Mouse (Mus musculus) lung, embryonic 14.5 days (tissue): ENCODE data around the gene Ndufv3. TPM values are rescaled to one million over a fixed set of nuclear protein-coding genes. Genes with fewer than 3 reads are reported as not detected.

Source experiments
- ATAC-seq: fragments of 200-750 bp; cut with Nextera tagmentation; 2 replicates; pipeline ENCODE4 v1.8.0; 2017; ENCODE audit warnings: mild to moderate bottlenecking, moderate TSS enrichment, moderate library complexity; ENCODE audit not compliant: insufficient read depth
- DNase-seq: peaks from one replicate; pipeline ENCODE4 v3.0.0-alpha.2; 2015
- H3K27ac ChIP-seq: fragments of 300-500 bp; sonication (generic); 2 replicates; pipeline ENCODE4 v1.5.1; 2014; ENCODE audit warnings: low read depth, mild to moderate bottlenecking, moderate library complexity
- H3K27me3 ChIP-seq: fragments of 300-500 bp; sonication (generic); 2 replicates; pipeline ENCODE4 v1.6.1; 2014; ENCODE audit warnings: low read length, control low read depth; ENCODE audit not compliant: insufficient read depth
- H3K36me3 ChIP-seq: fragments of 300-500 bp; sonication (generic); 2 replicates; pipeline ENCODE4 v1.6.1; 2014; ENCODE audit warnings: control low read depth; ENCODE audit not compliant: insufficient read depth
- H3K4me1 ChIP-seq: fragments of 300-500 bp; sonication (generic); 2 replicates; pipeline ENCODE4 v1.6.1; 2014; ENCODE audit warnings: antibody characterized with exemption, control low read depth; ENCODE audit not compliant: insufficient read depth
- H3K4me2 ChIP-seq: fragments of 300-500 bp; sonication (generic); 2 replicates; pipeline ENCODE4 v1.6.1; 2014; ENCODE audit warnings: mild to moderate bottlenecking
- H3K4me3 ChIP-seq: fragments of 300-500 bp; sonication (generic); 2 replicates; pipeline ENCODE4 v1.5.1; 2014; ENCODE audit warnings: low read depth, low read length
- H3K9ac ChIP-seq: fragments of 300-500 bp; sonication (generic); 2 replicates; pipeline ENCODE4 v1.6.1; 2014
- H3K9me3 ChIP-seq: fragments of 300-500 bp; sonication (generic); 2 replicates; pipeline ENCODE4 v1.6.1; 2016; ENCODE audit warnings: low read depth, low read length, control low read depth
- CTCF ChIP-seq: IDR thresholded peaks from 2 replicates; pipeline ENCODE4 v1.5.1; 2016; ENCODE audit warnings: antibody characterized with exemption, low read depth
- WGBS: fragments of 180-500 bp; shearing (Covaris S2); extraction: QIAGEN DNeasy Blood & Tissue Kit; methylation state at CpG from one replicate; pipeline ENCODE4 v1.1.7; 2014; 5-methylcytosine and 5-hydroxymethylcytosine counted together
- polyA plus RNA-seq: library from polyadenylated mRNA; unstranded; fragments of >200 nt; fragmentation: Nextera tagmentation; extraction: Ambion mirVana; gene quantifications from 2 replicates; pipeline ENCODE4 v1.2.1, GENCODE M21; 2014

Gene Ndufv3
- 238 and 257 TPM in 2 replicates for polyA plus RNA-seq

- Histone ChIP-seq H3K36me3 (peaks cover 19% of the 10 kb centered on the region), H3K4me3 (peak within 1 kb of the TSS; percentile 79), H3K27ac (peak within 1 kb of the TSS; percentile 81), H3K9me3 (no peaks in the 10 kb centered on the region), H3K4me2 (peak within 1 kb of the TSS; percentile 71), H3K4me1 (peaks cover 5% of the 10 kb centered on the region), H3K9ac (peak within 1 kb of the TSS; percentile 76), H3K27me3 (no peaks in the 10 kb centered on the region)
- peak; percentile 100 for DNase-seq
- WGBS, result under 1% methylated on average over 45 of the region's 45 CpGs
- peak; percentile 26 for TF ChIP-seq CTCF
- ATAC-seq, result peak; percentile 98
Observed at GRCm38 (mm10) chr17:31519946-31520838, at the start of gene Ndufv3, which contains the start of gene Wdr4. Gene Ndufv3 (plus strand): TSS chr17:31520115. Gene Wdr4 (minus strand): TSS chr17:31519980.

GRCm38 (mm10) chr17:31470766-31471418 is 49.0 kb upstream of the Ndufv3 start:
- Histone ChIP-seq H3K4me1 (no peaks in the 10 kb centered on the region), H3K27me3 (no peaks in the 10 kb centered on the region), H3K36me3 (peaks cover 59% of the 10 kb centered on the region), H3K27ac (no peak overlapping the region), H3K9ac (no peak overlapping the region), H3K9me3 (no peaks in the 10 kb centered on the region), H3K4me3 (no peak overlapping the region), H3K4me2 (no peak overlapping the region)
- ATAC-seq (no peak), DNase-seq (no peak)
- WGBS, result 82% methylated on average over 5 of the region's 5 CpGs
- TF ChIP-seq CTCF, result no peak

GRCm38 (mm10) chr17:31474388-31474787 is 45.5 kb upstream of the Ndufv3 start:
- no peak overlapping the region for H3K4me3 ChIP-seq
- ATAC-seq, result no peak
- no peak overlapping the region for H3K27ac ChIP-seq
- H3K27me3 ChIP-seq, result no peaks in the 10 kb centered on the region
- no peak for TF ChIP-seq CTCF
- H3K9ac ChIP-seq, result no peak overlapping the region
- no peak for DNase-seq
- WGBS, result 59% methylated on average over 6 of the region's 6 CpGs
- no peak overlapping the region for H3K4me2 ChIP-seq
- no peaks in the 10 kb centered on the region for H3K4me1 ChIP-seq
- peaks cover 36% of the 10 kb centered on the region for H3K36me3 ChIP-seq
- H3K9me3 ChIP-seq, result no peaks in the 10 kb centered on the region

- TF ChIP-seq CTCF, result no peak
- H3K4me1 ChIP-seq, result no peaks in the 10 kb centered on the region
- H3K4me2 ChIP-seq, result no peak overlapping the region
- no peak for DNase-seq
- WGBS, result 69% methylated on average over 7 of the region's 7 CpGs
- no peak overlapping the region for H3K27ac ChIP-seq
- H3K9ac ChIP-seq, result no peak overlapping the region
- ATAC-seq, result no peak
- no peak overlapping the region for H3K4me3 ChIP-seq
- no peaks in the 10 kb centered on the region for H3K27me3 ChIP-seq
- peaks cover 10% of the 10 kb centered on the region for H3K36me3 ChIP-seq
- H3K9me3 ChIP-seq, result no peaks in the 10 kb centered on the region
Observed at GRCm38 (mm10) chr17:31478606-31479005, 41.3 kb upstream of the Ndufv3 start.

- TF ChIP-seq CTCF, result no peak
- no peak overlapping the region for H3K4me3 ChIP-seq
- H3K4me2 ChIP-seq, result no peak overlapping the region
- no peaks in the 10 kb centered on the region for H3K27me3 ChIP-seq
- H3K9ac ChIP-seq, result no peak overlapping the region
- no peaks in the 10 kb centered on the region for H3K4me1 ChIP-seq
- peaks cover 10% of the 10 kb centered on the region for H3K36me3 ChIP-seq
- no peaks in the 10 kb centered on the region for H3K9me3 ChIP-seq
- H3K27ac ChIP-seq, result no peak overlapping the region
- no peak for ATAC-seq
- no peak for DNase-seq
- 41% methylated on average over 11 of the region's 11 CpGs for WGBS
Observed at GRCm38 (mm10) chr17:31479108-31479844, 40.6 kb upstream of the Ndufv3 start.

- no peak overlapping the region for H3K27ac ChIP-seq
- WGBS, result 79% methylated on average over 10 of the region's 10 CpGs
- H3K9me3 ChIP-seq, result no peaks in the 10 kb centered on the region
- TF ChIP-seq CTCF, result no peak
- DNase-seq, result no peak
- no peak overlapping the region for H3K4me2 ChIP-seq
- H3K4me1 ChIP-seq, result no peaks in the 10 kb centered on the region
- no peaks in the 10 kb centered on the region for H3K27me3 ChIP-seq
- H3K36me3 ChIP-seq, result no peaks in the 10 kb centered on the region
- no peak for ATAC-seq
- H3K4me3 ChIP-seq, result no peak overlapping the region
- H3K9ac ChIP-seq, result no peak overlapping the region
Observed at GRCm38 (mm10) chr17:31486616-31487198, 33.2 kb upstream of the Ndufv3 start.
